Mouse (Mus musculus): ENCODE data around the gene Atp1a4.

GRCm38 (mm10) chr1:172180881-172181280 is 77.3 kb downstream of the Atp1a4 start:
- TF ChIP-seq POLR2A (IDR thresholded peaks at IDR 0.05; ENCODE audit: borderline replicate concordance, control insufficient read depth, low read depth, low read length) (no peak), CTCF (IDR thresholded peaks at IDR 0.05; ENCODE audit: control insufficient read depth, insufficient read depth, low read length) (no peak)

Data from bone marrow, adult 2 months (tissue).